Mouse (Mus musculus) small intestine, adult 2 months (tissue): Measurements from ENCODE around the gene Aqp5.

Experiments used
- CTCF ChIP-seq: fragments of 200-500 bp; IDR thresholded peaks from 2 replicates; pipeline ENCODE4 v1.5.1; 2012; ENCODE audit warnings: low read depth, mild to moderate bottlenecking, control low read depth, inconsistent platforms, low read length, moderate library complexity, mixed read lengths; ENCODE audit not compliant: insufficient replicate concordance, insufficient read length; ENCODE audit errors: extremely low read depth
- POLR2A ChIP-seq: fragments of 200-500 bp; IDR thresholded peaks from 2 replicates; pipeline ENCODE4 v1.6.1; 2012; ENCODE audit warnings: low read depth, mild to moderate bottlenecking, control low read depth, inconsistent platforms, low read length, moderate library complexity

DNA sequence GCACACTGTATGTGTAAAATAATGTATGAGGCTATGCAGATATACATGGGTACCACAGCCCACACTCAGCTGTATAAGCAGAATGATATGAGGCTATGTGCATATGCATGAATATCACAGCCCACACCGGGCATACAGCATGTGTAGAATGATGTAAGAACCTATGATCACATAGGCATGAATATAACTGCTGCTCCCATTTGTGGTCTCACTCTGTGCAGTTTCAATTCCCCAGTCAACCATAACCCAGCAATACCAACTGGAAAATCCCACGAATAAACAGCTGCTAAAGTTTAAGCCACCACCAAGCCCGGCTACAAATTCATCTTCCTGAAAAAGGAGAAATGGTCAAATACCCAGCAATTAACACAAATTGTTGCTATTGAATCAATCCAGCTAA is 28.0 kb downstream of the Aqp5 start:
- TF ChIP-seq CTCF = no peak
- no peak for TF ChIP-seq POLR2A
